Mouse (Mus musculus) midbrain, embryonic 16.5 days (tissue): ENCODE measurements around the gene Fgf9. TPM values are rescaled to one million over a fixed set of nuclear protein-coding genes. Genes with fewer than 3 reads are reported as not detected.

Source experiments
- ATAC-seq: fragments of 200-750 bp; cut with Nextera tagmentation; 2 replicates; pipeline ENCODE4 v1.8.0; 2017; ENCODE audit warnings: moderate TSS enrichment
- H3K27ac ChIP-seq: fragments of 300-500 bp; sonication (generic); 2 replicates; pipeline ENCODE4 v1.5.1; 2014; ENCODE audit warnings: mild to moderate bottlenecking, low read length, mixed read lengths
- H3K27me3 ChIP-seq: fragments of 300-500 bp; sonication (generic); 2 replicates; pipeline ENCODE4 v1.6.1; 2014; ENCODE audit warnings: low read depth, low read length, mixed read lengths; ENCODE audit not compliant: control insufficient read depth, insufficient read depth
- H3K36me3 ChIP-seq: fragments of 300-500 bp; sonication (generic); 2 replicates; pipeline ENCODE4 v1.6.1; 2014; ENCODE audit warnings: mild to moderate bottlenecking, low read length, moderate library complexity, mixed read lengths; ENCODE audit not compliant: control insufficient read depth, insufficient read depth
- H3K4me1 ChIP-seq: fragments of 300-500 bp; sonication (generic); 2 replicates; pipeline ENCODE4 v1.6.1; 2014; ENCODE audit warnings: mild to moderate bottlenecking, low read length, mixed read lengths; ENCODE audit not compliant: control insufficient read depth, insufficient read depth
- H3K4me2 ChIP-seq: fragments of 300-500 bp; sonication (generic); 2 replicates; pipeline ENCODE4 v1.6.1; 2014; ENCODE audit warnings: mild to moderate bottlenecking, low read length, mixed read lengths
- H3K4me3 ChIP-seq: fragments of 300-500 bp; sonication (generic); 2 replicates; pipeline ENCODE4 v1.5.1; 2014; ENCODE audit warnings: low read depth, mild to moderate bottlenecking, low read length, moderate library complexity, mixed read lengths
- H3K9ac ChIP-seq: fragments of 300-500 bp; sonication (generic); 2 replicates; pipeline ENCODE4 v1.6.1; 2014; ENCODE audit warnings: low read depth, low read length, mixed read lengths
- H3K9me3 ChIP-seq: fragments of 300-500 bp; sonication (generic); replicated peaks from 2 replicates; pipeline ENCODE4 v1.6.1; 2014; ENCODE audit warnings: mild to moderate bottlenecking, low read length, mixed read lengths; ENCODE audit not compliant: control insufficient read depth, poor library complexity, severe bottlenecking
- WGBS: fragments of 180-500 bp; shearing (Covaris S2); extraction: QIAGEN DNeasy Blood & Tissue Kit; methylation state at CpG from one replicate; pipeline ENCODE4 v1.1.7; 2014; 5-methylcytosine and 5-hydroxymethylcytosine counted together
- polyA plus RNA-seq: library from polyadenylated mRNA; unstranded; fragments of >200 nt; fragmentation: Nextera tagmentation; extraction: Ambion mirVana; gene quantifications from 2 replicates; pipeline ENCODE4 v1.2.1, GENCODE M21; 2015

The Fgf9 gene
- polyA plus RNA-seq: 24.4 and 26.1 TPM in 2 replicates

- Histone ChIP-seq H3K27me3 (no peaks in the 10 kb centered on the region; the same call in 1 of the 2 replicates), H3K4me3 (peak within 1 kb of the TSS; percentile 85), H3K27ac (peak within 1 kb of the TSS; percentile 17; the same call in 1 of the 2 replicates), H3K9ac (peak within 1 kb of the TSS; percentile 72), H3K9me3 (no peaks in the 10 kb centered on the region), H3K4me1 (peaks cover 36% of the 10 kb centered on the region), H3K36me3 (no peaks in the 10 kb centered on the region), H3K4me2 (peak within 1 kb of the TSS; percentile 99)
- WGBS: under 1% methylated on average over 25 of the region's 33 CpGs
- ATAC-seq: no peak
These were observed at the start of gene Fgf9 for GRCm38 (mm10) chr14:58070481-58071119. TSS of gene Fgf9 (plus strand) at chr14:58070547.

GRCm38 (mm10) chr14:58034567-58034966, 35.8 kb upstream of the Fgf9 start:
- no peaks in the 10 kb centered on the region for H3K27me3 ChIP-seq
- H3K9ac ChIP-seq: no peak overlapping the region
- no peak overlapping the region for H3K27ac ChIP-seq
- 9% methylated on average over 8 of the region's 8 CpGs for WGBS
- no peaks in the 10 kb centered on the region for H3K4me1 ChIP-seq
- H3K4me3 ChIP-seq: no peak overlapping the region
- no peaks in the 10 kb centered on the region for H3K9me3 ChIP-seq
- H3K36me3 ChIP-seq: no peaks in the 10 kb centered on the region
- ATAC-seq: no peak
- H3K4me2 ChIP-seq: 0 out of 2 replicates have a peak overlapping the region, but pooled peaks have one; percentile 29

GRCm38 (mm10) chr14:58036174-58036573, 34.2 kb upstream of the Fgf9 start:
- no peak for ATAC-seq
- Histone ChIP-seq H3K4me1 (no peaks in the 10 kb centered on the region), H3K27ac (no peak overlapping the region), H3K36me3 (no peaks in the 10 kb centered on the region), H3K4me3 (no peak overlapping the region), H3K9ac (no peak overlapping the region), H3K9me3 (no peaks in the 10 kb centered on the region), H3K27me3 (no peaks in the 10 kb centered on the region), H3K4me2 (no peak overlapping the region)
- 26% methylated on average over 6 of the region's 6 CpGs for WGBS

- no peak overlapping the region for H3K27ac ChIP-seq
- no peak overlapping the region for H3K9ac ChIP-seq
- no peaks in the 10 kb centered on the region for H3K4me1 ChIP-seq
- no peaks in the 10 kb centered on the region for H3K36me3 ChIP-seq
- no peaks in the 10 kb centered on the region for H3K27me3 ChIP-seq
- no peak for ATAC-seq
- WGBS: 78% methylated on average over 4 of the region's 4 CpGs
- no peaks in the 10 kb centered on the region for H3K9me3 ChIP-seq
- no peak overlapping the region for H3K4me3 ChIP-seq
- no peak overlapping the region for H3K4me2 ChIP-seq
These were observed 23.6 kb upstream of the Fgf9 start for GRCm38 (mm10) chr14:58046639-58047284.

GRCm38 (mm10) chr14:58050691-58051090, 19.7 kb upstream of the Fgf9 start:
- ATAC-seq: no peak
- H3K36me3 ChIP-seq: no peaks in the 10 kb centered on the region
- no peak overlapping the region for H3K4me3 ChIP-seq
- no peak overlapping the region for H3K9ac ChIP-seq
- H3K4me2 ChIP-seq: no peak overlapping the region
- 80% methylated on average over 5 of the region's 5 CpGs for WGBS
- H3K27ac ChIP-seq: no peak overlapping the region
- no peaks in the 10 kb centered on the region for H3K27me3 ChIP-seq
- H3K9me3 ChIP-seq: no peaks in the 10 kb centered on the region
- no peaks in the 10 kb centered on the region for H3K4me1 ChIP-seq

GRCm38 (mm10) chr14:58067586-58067985, 2.8 kb upstream of the Fgf9 start:
- Histone ChIP-seq H3K4me2 (no peak overlapping the region), H3K9ac (no peak overlapping the region), H3K36me3 (no peaks in the 10 kb centered on the region), H3K27me3 (no peaks in the 10 kb centered on the region), H3K9me3 (no peaks in the 10 kb centered on the region), H3K4me3 (no peak overlapping the region), H3K27ac (no peak overlapping the region), H3K4me1 (peaks cover 20% of the 10 kb centered on the region)
- ATAC-seq: no peak
- WGBS: 52% methylated on average over 2 of the region's 2 CpGs

- Histone ChIP-seq H3K9ac (no peak overlapping the region), H3K36me3 (no peaks in the 10 kb centered on the region), H3K27ac (no peak overlapping the region), H3K4me1 (peaks cover 26% of the 10 kb centered on the region), H3K27me3 (no peaks in the 10 kb centered on the region), H3K4me2 (no peak overlapping the region), H3K4me3 (no peak overlapping the region), H3K9me3 (no peaks in the 10 kb centered on the region)
- 80% methylated on average over 1 of the region's 1 CpGs for WGBS
- ATAC-seq: no peak
These were observed 1.7 kb upstream of the Fgf9 start for GRCm38 (mm10) chr14:58068641-58069040.

GRCm38 (mm10) chr14:58069927-58070326, 420 bp upstream of the Fgf9 start:
- Histone ChIP-seq H3K27me3 (no peaks in the 10 kb centered on the region; the same call in 1 of the 2 replicates), H3K9ac (peak overlapping the region; percentile 72), H3K9me3 (no peaks in the 10 kb centered on the region), H3K27ac (no peak overlapping the region), H3K4me1 (peaks cover 36% of the 10 kb centered on the region), H3K36me3 (no peaks in the 10 kb centered on the region), H3K4me3 (peak overlapping the region; percentile 85), H3K4me2 (peak overlapping the region; percentile 99)
- WGBS: 1% methylated on average over 6 of the region's 6 CpGs
- ATAC-seq: no peak

GRCm38 (mm10) chr14:58071120-58071641, 834 bp downstream of the Fgf9 start:
- peak overlapping the region; percentile 17; the same call in 1 of the 2 replicates for H3K27ac ChIP-seq
- H3K36me3 ChIP-seq: no peaks in the 10 kb centered on the region
- ATAC-seq: 0 out of 2 replicates have a peak, but pooled peaks have one; percentile 2
- under 1% methylated on average over 30 of the region's 31 CpGs for WGBS
- H3K9ac ChIP-seq: peak overlapping the region; percentile 72
- H3K9me3 ChIP-seq: no peaks in the 10 kb centered on the region
- peaks cover 36% of the 10 kb centered on the region for H3K4me1 ChIP-seq
- peak overlapping the region; percentile 85 for H3K4me3 ChIP-seq
- peak overlapping the region; percentile 99 for H3K4me2 ChIP-seq
- H3K27me3 ChIP-seq: no peaks in the 10 kb centered on the region; the same call in 1 of the 2 replicates
